Mouse (Mus musculus) embryonic facial prominence, embryonic 13.5 days (tissue): ENCODE measurements around the gene Tes. TPM values are rescaled to one million over a fixed set of nuclear protein-coding genes. Genes with fewer than 3 reads are reported as not detected.
A peak's percentile ranks its signal among the peaks of the same experiment; 100 is the strongest.
"Not testable (repeated sequence)": the region's sequence is repeated elsewhere in the genome, so short reads cannot be mapped to it uniquely, and the experiment has no call there.

Source experiments
- ATAC-seq: fragments of 200-750 bp; cut with Nextera tagmentation; 2 replicates; pipeline ENCODE4 v1.8.0; 2017; ENCODE audit warnings: low read depth; ENCODE audit not compliant: insufficient number of reproducible peaks, insufficient read depth, low FRiP score, low TSS enrichment
- H3K27ac ChIP-seq: fragments of 300-500 bp; sonication (generic); 2 replicates; pipeline ENCODE4 v1.5.1; 2015; ENCODE audit warnings: moderate library complexity, mild to moderate bottlenecking, inconsistent platforms
- H3K27me3 ChIP-seq: fragments of 300-500 bp; sonication (generic); 2 replicates; pipeline ENCODE4 v1.6.1; 2015; ENCODE audit warnings: mild to moderate bottlenecking, inconsistent platforms
- H3K36me3 ChIP-seq: fragments of 300-500 bp; sonication (generic); 2 replicates; pipeline ENCODE4 v1.6.1; 2015; ENCODE audit warnings: mild to moderate bottlenecking, inconsistent platforms
- H3K4me1 ChIP-seq: fragments of 300-500 bp; sonication (generic); 2 replicates; pipeline ENCODE4 v1.6.1; 2015; ENCODE audit warnings: inconsistent platforms
- H3K4me2 ChIP-seq: fragments of 300-500 bp; sonication (generic); 2 replicates; pipeline ENCODE4 v1.6.1; 2015; ENCODE audit warnings: moderate library complexity, mild to moderate bottlenecking, inconsistent platforms
- H3K4me3 ChIP-seq: fragments of 300-500 bp; sonication (generic); 2 replicates; pipeline ENCODE4 v1.5.1; 2015; ENCODE audit warnings: mild to moderate bottlenecking, inconsistent platforms
- H3K9ac ChIP-seq: fragments of 300-500 bp; sonication (generic); 2 replicates; pipeline ENCODE4 v1.6.1; 2015; ENCODE audit warnings: mild to moderate bottlenecking, inconsistent platforms
- H3K9me3 ChIP-seq: fragments of 300-500 bp; sonication (generic); 2 replicates; pipeline ENCODE4 v1.6.1; 2016; ENCODE audit warnings: inconsistent platforms
- WGBS: fragments of 180-500 bp; shearing (Covaris S2); methylation state at CpG from one replicate; pipeline ENCODE4 v1.1.7; 2015; ENCODE audit warnings: mixed read lengths; 5-methylcytosine and 5-hydroxymethylcytosine counted together
- polyA plus RNA-seq: library from polyadenylated mRNA; unstranded; fragments of >200 nt; fragmentation: Nextera tagmentation; extraction: Ambion mirVana; gene quantifications from 2 replicates; pipeline ENCODE4 v1.2.1, GENCODE M21; 2015

Gene Tes
- polyA plus RNA-seq, 1 experiment from 2014 or later = 76.4 TPM

- Histone ChIP-seq H3K36me3 (no peaks in the 10 kb centered on the region), H3K27ac (no peak overlapping the region), H3K4me2 (no peak overlapping the region), H3K4me3 (no peak overlapping the region), H3K4me1 (peaks cover 3% of the 10 kb centered on the region; the same call in 1 of the 2 replicates), H3K9me3 (no peaks in the 10 kb centered on the region), H3K9ac (no peak overlapping the region), H3K27me3 (no peaks in the 10 kb centered on the region)
- ATAC-seq = no peak
- WGBS = 65% methylated on average over 2 of the region's 2 CpGs
These were observed 5.4 kb upstream of the Tes start for GRCm38 (mm10) chr6:17059501-17059900.

- Histone ChIP-seq H3K9me3 (no peaks in the 10 kb centered on the region), H3K27ac (no peak overlapping the region), H3K4me3 (no peak overlapping the region), H3K4me2 (no peak overlapping the region), H3K9ac (no peak overlapping the region), H3K27me3 (no peaks in the 10 kb centered on the region), H3K36me3 (no peaks in the 10 kb centered on the region), H3K4me1 (no peaks in the 10 kb centered on the region)
- 88% methylated on average over 2 of the region's 2 CpGs for WGBS
- no peak for ATAC-seq
These were observed 4.8 kb upstream of the Tes start for GRCm38 (mm10) chr6:17060154-17060553.

GRCm38 (mm10) chr6:17061826-17062225, 3.1 kb upstream of the Tes start:
- not testable (repeated sequence) for H3K9me3 ChIP-seq, H3K27ac ChIP-seq, H3K36me3 ChIP-seq, H3K27me3 ChIP-seq, H3K9ac ChIP-seq, H3K4me1 ChIP-seq, H3K4me2 ChIP-seq, ATAC-seq, H3K4me3 ChIP-seq
- WGBS = 88% methylated on average over 4 of the region's 4 CpGs

- Histone ChIP-seq H3K4me1 (peaks cover 6% of the 10 kb centered on the region), H3K27ac (no peak overlapping the region), H3K4me2 (no peak overlapping the region), H3K9ac (no peak overlapping the region), H3K4me3 (no peak overlapping the region), H3K9me3 (no peaks in the 10 kb centered on the region), H3K36me3 (no peaks in the 10 kb centered on the region), H3K27me3 (no peaks in the 10 kb centered on the region)
- WGBS = 82% methylated on average over 6 of the region's 6 CpGs
- no peak for ATAC-seq
These were observed 2.6 kb upstream of the Tes start for GRCm38 (mm10) chr6:17062366-17062765.

GRCm38 (mm10) chr6:17065791-17066169, 831 bp downstream of the Tes start:
- H3K4me2 ChIP-seq = peak overlapping the region; percentile 89
- WGBS = 2% methylated on average over 12 of the region's 12 CpGs
- peaks cover 13% of the 10 kb centered on the region for H3K4me1 ChIP-seq
- peak overlapping the region; percentile 88 for H3K9ac ChIP-seq
- H3K4me3 ChIP-seq = peak overlapping the region; percentile 80
- H3K27me3 ChIP-seq = no peaks in the 10 kb centered on the region
- no peak for ATAC-seq
- no peaks in the 10 kb centered on the region for H3K9me3 ChIP-seq
- peak overlapping the region; percentile 60; the same call in 1 of the 2 replicates for H3K27ac ChIP-seq
- H3K36me3 ChIP-seq = no peaks in the 10 kb centered on the region

DNA sequence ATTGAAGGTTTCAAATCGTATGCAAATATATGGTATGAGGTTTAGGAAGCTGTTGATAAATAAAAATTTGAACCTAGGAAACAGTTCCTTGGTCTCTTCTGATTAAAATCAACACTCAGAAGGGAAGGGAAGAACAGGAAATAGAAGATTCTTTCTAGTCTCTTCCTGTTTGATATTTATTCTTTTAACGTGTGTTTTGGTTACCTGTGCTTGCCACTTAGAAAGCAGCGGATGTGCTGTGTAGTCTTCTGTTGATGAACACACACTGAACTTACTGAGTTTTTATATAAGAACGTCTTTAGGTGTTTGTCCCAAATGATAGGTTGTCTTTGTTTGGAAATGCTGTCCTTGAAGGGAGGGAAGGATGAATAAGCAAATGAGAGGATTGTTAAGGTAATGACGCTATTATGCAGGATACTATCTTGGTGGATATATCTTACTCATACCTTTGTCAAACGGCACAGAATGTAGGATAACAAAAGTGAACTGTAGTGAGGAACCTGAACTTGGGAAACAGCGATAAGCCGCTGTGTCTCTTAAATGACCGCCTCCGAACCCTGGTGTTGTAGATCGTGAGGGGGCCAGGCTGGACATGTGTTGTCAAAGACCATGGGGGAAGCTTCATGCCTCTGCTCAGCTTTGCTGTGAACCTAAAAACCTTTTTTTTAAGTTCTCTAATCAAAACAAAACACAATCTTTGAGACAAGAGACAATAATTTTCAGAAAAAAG, 1.4 kb downstream of the Tes start:
- Histone ChIP-seq H3K4me3 (peak overlapping the region; percentile 80), H3K27me3 (no peaks in the 10 kb centered on the region), H3K9me3 (no peaks in the 10 kb centered on the region), H3K27ac (no peak overlapping the region), H3K9ac (peak overlapping the region; percentile 17; the same call in 1 of the 2 replicates), H3K4me2 (peak overlapping the region; percentile 89), H3K4me1 (peaks cover 13% of the 10 kb centered on the region), H3K36me3 (no peaks in the 10 kb centered on the region)
- no peak for ATAC-seq
- 51% methylated on average over 11 of the region's 11 CpGs for WGBS

DNA sequence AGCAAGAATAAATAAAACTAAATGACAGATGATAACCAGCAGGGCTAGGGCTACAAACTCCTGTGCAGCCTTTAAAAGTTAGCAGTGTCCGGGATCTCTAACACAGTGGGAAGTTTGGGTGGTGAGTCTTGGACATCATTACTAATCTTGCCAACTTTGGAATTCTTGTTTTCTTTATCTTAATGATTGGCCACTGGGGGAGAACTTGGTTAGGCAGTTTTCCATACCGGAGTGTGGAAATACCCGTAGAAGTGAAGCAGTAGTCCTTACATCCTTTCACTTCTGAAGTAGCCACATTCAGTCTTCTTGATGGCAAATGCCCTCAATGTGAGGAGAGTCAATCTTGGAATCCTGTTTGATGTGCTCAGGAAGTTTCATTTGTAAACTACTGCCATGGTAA, 7.0 kb downstream of the Tes start:
- no peaks in the 10 kb centered on the region for H3K36me3 ChIP-seq
- H3K4me2 ChIP-seq = no peak overlapping the region
- no peak overlapping the region for H3K27ac ChIP-seq
- H3K9me3 ChIP-seq = no peaks in the 10 kb centered on the region
- WGBS = 92% methylated on average over 3 of the region's 3 CpGs
- H3K4me3 ChIP-seq = no peak overlapping the region
- H3K9ac ChIP-seq = no peak overlapping the region
- peaks cover 9% of the 10 kb centered on the region for H3K4me1 ChIP-seq
- no peaks in the 10 kb centered on the region for H3K27me3 ChIP-seq
- ATAC-seq = no peak

GRCm38 (mm10) chr6:17072338-17072737, 7.4 kb downstream of the Tes start:
- Histone ChIP-seq H3K9me3 (no peaks in the 10 kb centered on the region), H3K4me1 (peaks cover 13% of the 10 kb centered on the region), H3K36me3 (no peaks in the 10 kb centered on the region), H3K4me3 (no peak overlapping the region), H3K27ac (no peak overlapping the region), H3K27me3 (no peaks in the 10 kb centered on the region), H3K4me2 (no peak overlapping the region), H3K9ac (no peak overlapping the region)
- ATAC-seq = no peak
- 78% methylated on average over 5 of the region's 5 CpGs for WGBS

GRCm38 (mm10) chr6:17072763-17073484, 8.0 kb downstream of the Tes start:
- 79% methylated on average over 7 of the region's 7 CpGs for WGBS
- no peak for ATAC-seq
- Histone ChIP-seq H3K27ac (no peak overlapping the region), H3K27me3 (no peaks in the 10 kb centered on the region), H3K4me1 (peaks cover 17% of the 10 kb centered on the region), H3K36me3 (no peaks in the 10 kb centered on the region), H3K9ac (no peak overlapping the region), H3K9me3 (no peaks in the 10 kb centered on the region), H3K4me2 (no peak overlapping the region), H3K4me3 (no peak overlapping the region)

GRCm38 (mm10) chr6:17077270-17077669, 12.3 kb downstream of the Tes start:
- Histone ChIP-seq H3K27me3 (no peaks in the 10 kb centered on the region), H3K4me3 (no peak overlapping the region), H3K4me1 (peaks cover 31% of the 10 kb centered on the region), H3K9ac (no peak overlapping the region), H3K9me3 (no peaks in the 10 kb centered on the region), H3K36me3 (no peaks in the 10 kb centered on the region), H3K27ac (no peak overlapping the region), H3K4me2 (no peak overlapping the region)
- ATAC-seq = no peak
- 54% methylated on average over 9 of the region's 9 CpGs for WGBS

GRCm38 (mm10) chr6:17077720-17078119, 12.8 kb downstream of the Tes start:
- H3K27ac ChIP-seq = no peak overlapping the region
- no peak overlapping the region for H3K4me3 ChIP-seq
- no peak for ATAC-seq
- no peak overlapping the region for H3K4me2 ChIP-seq
- H3K9ac ChIP-seq = no peak overlapping the region
- H3K9me3 ChIP-seq = no peaks in the 10 kb centered on the region
- 21% methylated on average over 3 of the region's 3 CpGs for WGBS
- peaks cover 33% of the 10 kb centered on the region for H3K4me1 ChIP-seq
- H3K27me3 ChIP-seq = no peaks in the 10 kb centered on the region
- no peaks in the 10 kb centered on the region for H3K36me3 ChIP-seq

GRCm38 (mm10) chr6:17079304-17079703, 14.4 kb downstream of the Tes start:
- no peak overlapping the region for H3K4me2 ChIP-seq

More at GRCm38 (mm10) chr6:17079304-17079703, 14.4 kb downstream of the Tes start:
- Histone ChIP-seq H3K36me3 (no peaks in the 10 kb centered on the region), H3K9me3 (no peaks in the 10 kb centered on the region), H3K27me3 (no peaks in the 10 kb centered on the region), H3K27ac (no peak overlapping the region), H3K4me1 (peaks cover 37% of the 10 kb centered on the region), H3K4me3 (no peak overlapping the region), H3K9ac (no peak overlapping the region)
- WGBS = 28% methylated on average over 5 of the region's 5 CpGs
- no peak for ATAC-seq
